Mouse (Mus musculus) bone marrow, adult 2 months (tissue): ENCODE results near the gene Mrps18b.

Source experiments
- CTCF ChIP-seq: fragments of 200-500 bp; IDR thresholded peaks from 2 replicates; pipeline ENCODE4 v1.5.1; 2011; ENCODE audit warnings: low read length, control low read depth; ENCODE audit not compliant: control insufficient read depth, insufficient read depth
- POLR2A ChIP-seq: fragments of 200-500 bp; IDR thresholded peaks from 2 replicates; pipeline ENCODE4 v1.6.1; 2011; ENCODE audit warnings: low read depth, mild to moderate bottlenecking, control low read depth, low read length, borderline replicate concordance; ENCODE audit not compliant: control insufficient read depth

DNA sequence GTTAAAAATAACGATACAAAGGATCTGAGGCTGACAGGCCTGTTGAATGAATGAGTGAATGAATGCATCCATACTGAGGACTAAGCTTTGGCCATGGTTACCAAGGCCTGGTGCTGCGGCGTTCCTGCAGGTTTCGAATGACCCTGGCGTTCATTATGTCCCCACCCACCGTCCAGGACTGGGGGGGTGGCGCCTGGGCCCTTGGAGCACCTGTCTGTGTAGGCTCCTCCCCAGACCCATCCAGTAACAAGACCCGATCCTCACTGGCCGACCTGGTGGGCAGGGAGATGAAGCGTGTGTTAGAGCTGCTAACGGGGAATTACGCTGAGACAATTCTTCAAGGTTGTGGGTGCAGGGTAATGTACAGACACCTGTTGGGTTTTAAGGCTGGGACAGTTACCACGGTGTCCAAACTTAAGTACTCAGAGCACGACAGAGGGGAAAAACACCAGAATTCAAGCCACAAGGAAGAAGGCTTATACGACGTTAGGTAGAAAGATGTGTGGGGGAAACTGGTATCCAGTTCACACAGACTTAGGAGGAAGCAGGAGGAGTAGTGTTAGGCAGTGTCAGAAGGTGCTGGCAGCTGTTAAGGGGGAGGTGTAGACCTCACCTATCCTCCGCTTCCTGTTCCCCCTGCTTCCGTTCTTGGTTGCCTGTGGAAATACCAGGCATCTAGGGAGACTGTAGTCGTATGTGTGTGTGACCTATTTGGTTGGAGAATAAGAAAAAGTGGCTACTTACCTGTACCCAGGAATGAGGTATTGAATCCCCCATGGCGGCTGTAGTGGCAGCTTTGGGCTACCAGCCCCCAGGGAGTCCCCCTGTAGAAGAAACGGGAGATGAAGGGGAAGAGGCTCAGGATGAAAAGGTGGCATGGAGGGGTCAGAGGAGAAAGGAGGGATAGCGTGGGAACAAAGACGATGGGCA is 18.3 kb downstream of the Mrps18b start:
- no peak for TF ChIP-seq POLR2A
- TF ChIP-seq CTCF, result no peak
